Mouse (Mus musculus): ENCODE measurements around the gene Aldh2.
"Not testable (repeated sequence)": the region's sequence is repeated elsewhere in the genome, so short reads cannot be mapped to it uniquely, and the experiment has no call there.

The Aldh2 gene

DNA sequence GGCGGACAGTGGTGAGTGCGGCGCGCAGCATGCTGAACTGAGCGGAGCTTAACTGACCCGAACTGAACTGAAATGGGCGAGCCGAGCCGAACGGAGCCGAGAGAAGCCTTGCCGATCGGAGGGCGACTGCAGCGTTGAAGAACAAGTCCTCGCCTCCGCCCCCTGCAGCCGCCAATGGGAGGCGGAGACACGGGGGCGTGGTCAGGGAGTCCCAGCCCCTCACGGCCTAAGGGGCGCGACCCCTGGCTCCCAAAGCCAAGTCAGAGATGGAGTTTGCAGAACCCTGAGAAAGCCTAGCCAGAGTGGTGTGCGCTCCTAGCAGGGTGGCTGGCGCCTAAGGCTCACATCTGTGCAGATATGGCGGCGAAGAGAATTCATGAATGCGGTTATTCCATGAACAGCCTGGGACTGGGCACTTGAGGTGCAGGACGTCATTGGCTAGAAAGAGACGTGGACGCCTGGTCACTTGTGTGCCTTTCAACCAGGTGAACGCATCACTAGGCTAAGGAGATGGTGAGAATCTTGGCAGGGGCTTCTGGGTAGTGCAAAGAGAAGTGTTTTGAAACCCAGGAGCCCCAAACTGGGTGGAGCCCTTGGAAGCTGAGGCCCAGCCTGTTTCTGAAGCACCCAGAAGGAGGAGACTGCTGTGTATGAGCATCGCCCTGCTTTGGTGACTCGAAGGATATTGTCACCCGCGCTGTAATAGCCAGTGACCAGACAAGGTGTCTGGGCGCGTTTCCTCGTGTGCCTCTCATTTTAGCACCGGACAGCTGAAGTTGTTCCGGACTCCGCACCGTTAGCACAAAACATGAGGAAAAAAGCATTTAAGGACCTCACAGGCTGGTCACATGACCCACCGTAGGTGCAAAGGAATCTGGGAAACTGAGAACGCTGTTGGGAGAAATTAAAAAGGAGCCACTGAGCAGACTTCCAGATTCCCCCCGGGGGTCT, at the start of gene Aldh2:
Aldh2 (minus strand) TSS at position 374 of the 951 bp plus-strand sequence.
- DNase-seq: peak; percentile 77 to 87

DNA sequence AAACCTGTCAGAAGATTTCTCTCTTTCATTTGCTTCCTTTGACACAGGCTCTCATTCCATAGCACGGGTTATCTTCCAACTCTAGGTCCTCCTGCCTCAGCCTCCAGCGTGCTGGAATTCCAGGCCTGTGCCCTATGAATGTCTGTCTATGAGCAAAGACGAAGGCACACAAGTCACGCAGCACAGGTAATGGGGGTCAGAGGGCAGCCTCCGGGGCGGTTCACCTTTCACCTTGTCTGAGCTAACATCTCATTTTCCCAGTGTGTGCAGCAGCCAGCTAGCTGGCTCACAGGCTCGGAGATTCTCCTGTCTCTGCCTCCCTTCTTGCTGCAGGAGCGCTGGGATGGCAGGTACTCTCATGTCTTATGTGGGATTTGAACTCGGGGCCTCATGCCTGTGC, 46.0 kb upstream of the Aldh2 start:
- DNase-seq: no peak

DNA sequence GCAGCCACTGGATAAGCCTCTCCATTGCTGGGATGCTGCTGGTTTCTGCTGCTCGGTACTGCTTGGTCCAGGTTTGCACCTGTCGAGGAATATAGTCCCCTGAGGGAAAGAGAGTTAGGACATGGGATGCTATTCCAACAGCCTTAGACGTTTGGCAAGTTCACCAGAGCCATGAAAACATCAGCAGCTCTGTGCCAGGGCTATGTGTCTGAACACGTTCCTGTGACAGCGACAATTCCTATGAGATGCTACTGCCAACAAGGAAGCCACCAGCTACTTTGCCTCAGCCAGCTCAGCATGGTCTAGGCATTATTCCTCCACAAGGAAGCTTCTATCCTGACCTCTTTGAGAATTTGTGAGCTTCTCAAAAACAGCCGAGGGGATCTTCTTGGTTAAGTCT, 43.7 kb upstream of the Aldh2 start:
- DNase-seq: no peak

DNA sequence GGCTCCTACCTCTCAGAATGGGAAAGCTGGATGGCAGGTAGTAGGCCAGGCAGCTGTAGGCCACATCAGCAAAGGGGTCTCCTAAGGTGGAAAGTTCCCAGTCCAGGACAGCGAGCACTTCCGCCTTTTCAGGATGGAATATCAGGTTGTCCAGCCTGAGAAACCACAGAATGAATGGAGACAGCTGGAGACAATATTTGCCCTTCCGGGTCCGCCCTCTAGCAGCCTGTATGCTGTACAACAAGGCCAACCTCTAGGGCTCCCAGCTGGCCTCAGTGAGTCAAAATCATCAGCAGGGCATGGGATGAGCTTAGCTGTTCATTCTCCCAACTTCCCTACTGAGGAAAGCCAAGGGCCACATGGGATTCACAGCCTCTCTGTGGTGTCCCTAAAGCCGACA, 41.0 kb upstream of the Aldh2 start:
- no peak for DNase-seq

DNA sequence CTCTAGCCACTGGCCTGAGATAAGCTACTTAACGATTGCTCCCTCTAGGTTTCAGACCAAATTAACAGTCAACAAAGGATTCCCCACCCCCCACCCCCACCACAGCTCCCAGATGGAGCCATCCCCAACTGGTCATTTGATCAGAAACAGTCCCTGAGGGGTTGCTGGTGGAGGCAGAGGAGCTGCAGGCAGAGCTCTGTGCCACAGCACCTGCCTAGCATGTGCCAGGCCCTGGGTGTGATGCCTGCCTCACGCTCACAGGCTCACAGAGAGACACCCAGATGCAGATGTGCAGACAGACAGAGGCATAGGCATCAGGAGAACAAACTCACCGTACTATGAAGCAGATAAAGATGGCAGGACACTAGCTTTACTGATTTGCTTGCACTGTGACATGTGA, 39.2 kb upstream of the Aldh2 start:
- no peak for DNase-seq

DNA sequence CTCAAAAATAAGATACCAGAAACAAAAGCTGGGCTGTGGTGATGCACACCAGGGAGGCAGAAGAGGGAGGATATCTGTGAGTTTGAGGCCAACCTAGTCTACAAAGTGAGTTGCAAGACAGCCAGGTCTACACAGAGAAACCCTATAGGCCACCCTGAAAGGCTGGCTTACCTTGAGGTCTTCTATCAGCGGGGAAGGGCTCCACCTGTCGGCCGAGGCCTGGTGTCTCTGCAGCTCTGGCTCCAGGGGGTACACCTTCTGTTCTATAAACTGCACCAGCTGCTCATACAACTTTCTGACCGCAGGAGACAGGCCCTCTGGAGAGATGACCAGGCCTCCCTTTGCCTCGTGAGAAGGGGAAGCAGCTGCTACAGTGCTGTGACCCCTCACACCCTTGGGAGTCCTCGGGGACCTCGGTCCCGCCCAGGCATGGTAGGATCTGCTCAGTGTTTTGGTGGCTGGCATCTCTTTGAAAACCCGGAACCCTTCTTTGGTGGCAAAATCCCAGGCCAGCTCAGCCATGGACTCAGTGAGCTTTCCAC, 37.6 kb upstream of the Aldh2 start:
- not testable (repeated sequence) for DNase-seq

DNA sequence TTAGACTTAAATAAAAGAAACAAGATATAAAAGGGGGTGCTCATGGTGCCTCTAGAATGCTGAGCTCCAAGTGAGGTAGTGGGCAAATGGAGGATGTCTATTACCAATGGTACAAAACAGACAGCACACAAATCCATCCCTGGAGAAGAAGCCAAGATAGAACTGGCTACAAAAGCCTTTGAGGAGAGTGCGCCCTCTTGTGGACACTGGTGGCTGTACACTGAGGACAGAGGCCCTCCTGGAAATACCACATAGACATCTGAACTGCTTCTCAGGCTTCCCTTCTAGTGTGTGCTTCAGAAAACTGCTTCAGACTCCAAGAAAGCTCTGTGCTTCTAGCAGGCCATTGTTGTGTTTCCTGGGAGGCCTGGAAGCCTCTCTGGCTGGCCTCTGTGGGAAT, 34.2 kb upstream of the Aldh2 start:
- DNase-seq: peak; percentile 42 to 76

DNA sequence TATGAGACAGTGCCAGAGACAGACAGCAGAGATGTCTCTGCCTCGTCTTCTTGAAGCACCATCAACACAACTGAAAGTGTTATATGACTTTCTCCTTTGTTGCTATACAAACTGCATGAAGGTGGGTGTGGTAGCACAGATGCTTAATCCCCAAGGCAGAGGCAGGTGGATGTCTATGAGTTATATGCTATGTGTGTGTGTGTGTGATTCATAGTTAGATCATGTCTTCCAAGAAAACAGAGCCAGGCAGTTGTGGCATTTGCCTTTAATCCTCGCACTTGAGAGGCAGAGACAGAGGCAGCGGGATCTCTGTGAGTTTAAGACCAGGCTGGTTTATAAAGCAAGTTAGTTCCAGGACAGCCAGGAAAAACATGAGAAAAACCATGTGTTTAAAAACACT, 29.6 kb upstream of the Aldh2 start:
- DNase-seq: no peak

DNA sequence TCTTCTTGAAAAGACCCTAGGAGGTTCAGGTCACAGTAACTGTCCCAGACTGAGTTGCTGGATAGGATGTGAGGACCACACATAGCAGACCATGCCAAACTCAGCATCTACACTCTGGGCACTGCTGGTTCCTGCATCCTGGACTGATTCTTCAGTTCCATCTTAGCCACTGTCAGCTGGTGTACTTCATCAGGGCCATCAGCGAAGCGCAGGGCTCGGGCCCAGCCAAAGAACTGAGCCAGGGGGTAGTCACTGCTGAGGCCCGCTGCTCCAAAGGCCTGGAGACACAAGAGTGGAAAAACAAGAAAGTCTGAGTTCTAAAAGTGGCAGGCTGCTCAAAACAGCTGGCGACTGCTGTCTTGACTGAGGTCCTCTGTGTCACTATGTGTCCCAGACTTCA, 27.5 kb upstream of the Aldh2 start:
- no peak for DNase-seq

DNA sequence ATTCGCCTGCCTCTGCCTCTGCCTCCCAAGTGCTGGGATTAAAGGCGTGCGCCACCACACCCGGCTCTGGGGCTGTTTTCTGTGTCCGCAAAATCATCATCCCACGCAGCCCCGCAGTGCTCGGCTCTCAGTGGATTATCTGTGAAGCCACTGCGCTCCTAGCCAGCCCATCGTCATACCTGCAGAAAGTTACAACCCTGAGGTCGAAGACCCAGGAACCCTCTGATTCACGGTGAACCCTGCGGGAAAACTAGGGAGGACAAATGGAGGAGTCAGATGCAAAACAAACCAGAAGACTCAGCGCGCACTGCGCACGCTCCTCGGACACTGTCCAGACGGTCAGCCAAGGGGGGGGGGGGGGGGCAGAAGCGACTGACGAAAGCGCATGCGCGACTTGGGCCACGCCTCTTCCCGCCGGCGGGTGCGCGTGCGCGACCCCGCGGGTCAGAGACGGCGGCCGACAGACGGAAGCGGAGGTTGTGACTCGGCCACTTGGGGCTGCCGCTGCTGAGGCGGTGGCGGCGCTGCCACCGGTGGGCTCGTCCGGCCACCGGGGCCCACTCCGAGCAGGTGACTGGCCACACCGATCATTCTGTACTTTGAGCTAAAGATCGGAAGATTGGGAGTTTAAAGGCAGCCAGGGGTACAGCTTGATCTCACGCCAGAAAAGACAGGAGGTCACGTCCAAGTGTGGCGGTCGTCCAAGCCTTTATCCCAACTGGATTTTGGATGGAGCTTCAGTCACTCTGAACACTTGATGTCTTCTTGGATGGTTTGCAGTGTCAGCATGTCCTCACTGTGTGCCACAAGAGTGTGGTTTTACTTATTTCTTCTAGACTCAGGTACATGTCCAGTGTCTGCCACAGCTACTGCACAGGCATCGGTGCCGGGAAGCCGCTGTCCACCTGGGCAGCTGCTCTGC, 25.2 kb upstream of the Aldh2 start, which contains the start of gene Acad12:
Acad12 (minus strand) TSS at position 347 of the 922 bp plus-strand sequence.
- peak; percentile 70 to 81 for DNase-seq

DNA sequence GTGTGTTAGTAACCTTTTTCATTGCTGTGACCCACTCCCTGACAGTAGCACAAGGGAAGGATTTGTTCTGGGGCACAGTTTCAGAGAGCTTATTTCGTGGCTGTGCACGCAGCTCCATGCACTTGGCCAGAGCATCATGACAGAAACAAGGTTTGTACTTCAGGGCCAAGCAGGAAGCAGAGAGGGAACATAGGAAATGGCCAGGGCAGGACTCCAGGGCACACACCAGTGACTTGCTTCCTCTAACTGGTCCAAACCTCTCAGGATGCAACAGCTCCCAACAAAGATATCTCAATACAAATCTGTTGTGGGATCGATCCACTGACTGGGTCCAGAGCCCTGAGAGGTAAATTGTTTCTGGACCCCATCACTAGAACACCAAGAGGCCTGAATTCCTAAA, 21.3 kb upstream of the Aldh2 start:
- not testable (repeated sequence) for DNase-seq

DNA sequence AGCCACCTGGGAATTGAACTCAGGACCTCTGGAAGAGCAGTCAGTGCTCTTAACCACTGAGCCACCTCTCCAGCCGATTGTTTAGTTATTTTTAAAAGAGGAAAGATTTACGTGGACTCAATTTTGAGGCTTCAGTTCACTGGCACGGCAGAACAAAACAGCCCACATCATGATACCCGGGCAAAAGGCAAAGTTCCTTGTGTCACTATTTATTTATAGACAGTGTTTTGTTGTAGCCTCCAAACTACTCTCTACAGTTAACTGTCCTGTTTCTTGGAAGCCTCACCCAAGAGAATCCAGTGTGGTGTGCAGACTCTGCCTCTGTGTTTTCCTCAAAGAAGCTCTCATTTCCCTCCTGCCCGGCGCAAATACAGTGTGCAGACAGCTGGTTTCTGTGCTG, 18.4 kb upstream of the Aldh2 start:
- no peak for DNase-seq

DNA sequence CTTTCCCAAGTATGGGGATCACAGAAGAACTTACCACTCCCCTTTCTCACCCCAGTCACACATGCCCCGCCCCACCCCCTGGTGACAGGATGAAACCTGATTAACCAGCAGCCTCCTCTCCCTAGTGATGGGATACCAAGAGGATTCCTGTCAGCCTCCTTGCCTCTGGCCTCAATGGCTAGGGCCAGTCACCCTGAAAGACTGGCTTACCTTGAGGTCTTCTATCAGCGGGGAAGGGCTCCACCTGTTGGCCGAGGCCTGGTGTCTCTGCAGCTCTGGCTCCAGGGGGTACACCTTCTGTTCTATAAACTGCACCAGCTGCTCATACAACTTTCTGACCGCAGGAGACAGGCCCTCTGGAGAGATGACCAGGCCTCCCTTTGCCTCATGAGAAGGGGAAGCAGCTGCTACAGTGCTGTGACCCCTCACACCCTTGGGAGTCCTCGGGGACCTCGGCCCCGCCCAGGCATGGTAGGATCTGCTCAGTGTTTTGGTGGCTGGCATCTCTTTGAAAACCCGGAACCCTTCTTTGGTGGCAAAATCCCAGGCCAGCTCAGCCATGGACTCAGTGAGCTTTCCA, 16.0 kb upstream of the Aldh2 start:
- not testable (repeated sequence) for DNase-seq

DNA sequence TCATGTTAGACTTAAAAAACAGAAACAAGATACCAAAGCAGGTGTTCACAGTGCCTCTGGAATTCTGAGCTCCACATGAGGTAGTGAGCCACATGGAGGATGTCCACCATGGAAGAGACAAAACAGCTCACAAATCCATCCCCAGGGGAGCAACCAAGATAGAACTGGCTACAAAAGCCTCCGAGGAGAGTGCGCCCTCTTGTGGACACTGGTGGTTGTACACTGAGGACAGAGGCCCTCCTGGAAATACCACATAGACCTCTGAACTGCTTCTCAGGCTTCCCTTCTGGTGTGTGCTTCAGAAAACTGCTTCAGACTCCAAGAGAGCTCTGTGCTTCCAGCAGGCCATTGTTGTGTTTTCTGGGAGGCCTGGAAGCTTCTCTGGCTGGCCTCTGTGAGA, 12.5 kb upstream of the Aldh2 start:
- DNase-seq: peak; percentile 60 to 79

DNA sequence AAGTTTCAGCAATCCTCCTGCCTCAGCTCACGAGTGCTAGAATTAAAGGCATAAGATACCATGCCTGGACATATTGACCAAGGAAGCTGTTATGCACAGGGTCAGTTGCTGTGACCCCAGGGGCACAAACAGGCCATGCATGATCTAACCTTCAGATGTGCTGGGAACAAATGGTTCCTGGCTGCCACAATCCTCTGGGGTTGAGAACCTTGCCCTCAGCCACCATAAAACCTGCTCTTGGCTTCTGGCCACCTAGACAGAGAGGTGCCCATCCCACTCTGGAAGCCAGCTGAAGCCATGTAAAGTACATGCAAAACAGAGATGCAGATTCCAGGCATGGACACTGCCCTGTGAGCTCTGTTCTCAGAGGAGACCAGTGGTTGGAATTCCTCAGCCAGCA, 10.2 kb upstream of the Aldh2 start:
- DNase-seq: not testable (repeated sequence)

DNA sequence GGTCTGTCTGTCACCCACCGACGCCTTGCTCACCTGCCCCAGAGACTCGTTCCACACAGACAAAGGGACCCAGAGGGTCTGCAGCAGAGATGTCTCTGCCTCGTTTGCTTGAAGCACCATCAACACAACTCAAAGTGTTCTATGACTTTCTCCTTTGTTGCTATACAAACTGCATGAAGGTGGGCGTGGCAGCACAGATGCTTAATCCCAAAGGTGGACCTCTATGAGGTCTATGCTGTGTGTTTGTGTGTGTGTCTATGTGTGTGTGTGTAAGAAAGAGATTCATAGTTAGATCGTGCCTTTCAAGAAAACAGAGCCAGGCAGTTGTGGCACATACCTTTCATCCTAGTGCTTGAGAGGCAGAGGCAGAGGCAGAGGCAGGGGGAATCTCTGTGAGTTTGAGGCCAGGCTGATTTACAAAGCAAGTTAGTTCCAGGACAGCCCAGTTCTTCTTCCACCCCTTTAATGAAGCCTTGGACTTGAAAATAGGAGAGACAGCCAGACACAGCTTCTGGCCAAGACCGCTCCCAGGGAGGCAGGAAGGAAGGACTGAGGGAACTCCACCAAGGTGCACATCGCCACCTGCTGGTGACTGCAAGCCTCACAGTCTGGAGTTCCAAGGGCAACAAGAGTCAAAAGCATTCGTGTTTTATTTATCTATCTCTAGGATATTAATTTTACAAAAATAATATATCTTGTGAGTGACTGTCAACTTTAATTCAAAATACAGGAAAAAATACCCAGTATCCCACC, 8.1 kb upstream of the Aldh2 start:
- DNase-seq: peak; percentile 78 to 93

DNA sequence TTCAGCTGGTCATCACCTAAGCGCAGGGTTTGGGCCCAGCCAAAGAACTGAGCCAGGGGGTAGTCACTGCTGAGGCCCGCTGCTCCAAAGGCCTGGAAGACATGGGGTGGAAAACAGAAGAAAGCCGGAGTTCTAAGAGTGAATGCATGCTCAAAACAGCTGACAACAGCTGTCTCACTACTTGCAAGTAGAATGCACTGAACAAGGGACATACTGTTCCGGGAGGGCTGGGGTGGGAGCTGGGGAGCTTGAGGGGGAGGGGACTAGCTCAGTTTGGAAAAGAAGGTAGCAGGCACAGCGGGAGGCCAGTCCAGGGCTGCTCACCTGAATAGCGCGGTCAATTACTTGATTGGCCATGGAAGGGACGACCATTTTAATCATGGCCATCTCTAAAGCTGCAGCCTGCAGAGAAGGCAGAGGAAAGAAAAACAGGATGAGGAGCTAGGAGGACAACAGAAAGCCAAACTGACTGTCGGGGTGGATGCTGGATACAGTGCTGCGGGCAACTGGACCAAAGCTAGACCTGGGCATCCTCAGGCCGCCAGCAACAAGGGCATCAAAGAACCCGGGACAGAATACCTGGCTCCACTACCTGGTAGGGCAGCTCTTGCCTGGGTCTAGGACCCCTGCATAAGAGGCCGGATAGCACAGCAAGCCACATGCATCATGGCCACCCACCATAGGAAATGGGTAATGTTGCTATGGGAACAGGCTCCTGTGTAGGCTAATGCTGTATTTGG, 5.4 kb upstream of the Aldh2 start:
- no peak for DNase-seq

DNA sequence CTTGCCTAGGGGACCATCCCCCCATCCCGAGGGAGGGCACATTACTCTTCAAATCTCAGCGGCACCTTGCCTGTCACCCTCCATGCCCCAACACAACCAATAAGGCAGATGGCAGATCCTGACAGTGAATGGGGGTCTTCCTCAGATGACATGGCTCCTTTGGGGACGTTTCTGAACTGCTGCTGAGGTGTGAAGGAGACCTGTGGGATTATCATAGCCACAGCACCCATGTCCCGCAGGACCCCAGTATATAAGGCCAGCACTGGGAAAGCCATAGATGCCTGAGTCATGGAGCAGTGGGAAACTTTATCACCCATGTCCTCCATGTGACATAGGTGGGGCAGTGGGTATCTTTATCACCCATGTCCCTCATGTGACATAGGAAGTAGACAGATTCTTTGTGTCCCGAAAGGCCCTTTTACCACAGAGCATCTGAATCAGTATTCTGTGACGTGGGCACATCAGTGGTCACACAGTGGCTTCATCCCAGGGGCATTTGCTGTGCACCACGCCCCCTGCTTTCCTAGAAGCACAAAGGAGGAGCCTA, 4.4 kb upstream of the Aldh2 start:
- DNase-seq: no peak

DNA sequence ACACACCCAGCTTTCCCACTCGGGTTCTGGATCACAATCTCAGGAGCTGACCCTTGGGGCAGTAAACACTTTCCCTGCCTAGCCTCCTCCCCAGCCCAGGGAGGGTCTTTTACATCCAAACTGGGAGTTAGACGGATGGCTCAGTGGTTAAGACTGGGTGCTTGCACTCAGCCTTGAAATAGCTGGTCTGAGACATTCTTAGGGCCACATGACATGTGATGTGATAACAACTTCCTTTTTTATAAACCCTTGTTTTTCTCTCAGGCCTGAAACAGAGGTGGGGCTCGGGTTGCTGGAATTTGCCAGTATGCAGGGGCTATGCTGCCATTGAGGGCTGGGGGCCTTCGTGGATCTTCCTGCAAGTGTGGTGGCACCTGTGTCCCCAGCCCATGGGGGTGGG, 3.7 kb upstream of the Aldh2 start:
- DNase-seq: no peak

DNA sequence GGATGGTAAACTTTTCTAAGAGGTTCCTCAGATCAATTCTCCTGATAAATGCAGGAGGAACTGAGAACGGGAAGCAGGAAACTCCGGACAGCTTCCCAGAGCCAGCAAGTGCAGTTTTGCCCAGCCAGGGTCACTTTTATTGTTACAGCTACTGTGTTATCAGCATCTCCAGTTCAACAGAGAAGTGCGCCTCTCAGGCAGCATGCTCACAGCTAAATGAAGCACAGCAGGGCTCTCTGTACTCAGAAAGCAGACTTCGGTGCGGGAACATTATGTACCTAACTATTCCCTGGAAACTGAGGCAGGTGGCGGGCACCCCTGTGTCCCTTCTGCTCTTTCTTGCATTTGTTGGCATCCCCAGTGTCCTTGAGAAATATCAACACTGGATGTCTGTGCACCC, 2.6 kb upstream of the Aldh2 start:
- no peak for DNase-seq

DNA sequence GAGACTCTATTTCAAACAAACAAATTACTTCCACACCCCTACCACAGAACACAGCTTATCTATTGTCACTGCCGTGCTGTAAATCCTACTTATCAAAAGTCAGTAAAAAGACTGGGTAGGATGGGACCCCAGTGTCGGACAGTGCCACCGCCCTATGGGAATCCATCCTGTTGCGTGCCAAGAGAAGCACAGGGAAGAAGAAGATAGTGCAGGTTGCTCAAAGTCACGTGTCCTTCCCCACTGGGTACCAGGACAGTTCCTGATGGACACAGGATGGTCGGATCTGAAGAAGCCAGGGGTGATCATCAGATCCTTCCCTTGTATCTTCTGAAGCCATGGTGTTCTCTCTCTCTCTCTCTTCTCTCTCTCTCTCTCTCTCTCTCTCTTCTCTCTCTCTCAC, 2.1 kb upstream of the Aldh2 start:
- no peak for DNase-seq

Measured in spleen, adult 18-20 months (tissue).